ENCODE assay signal across 8 mouse cellular contexts in the genomic region with DNA sequence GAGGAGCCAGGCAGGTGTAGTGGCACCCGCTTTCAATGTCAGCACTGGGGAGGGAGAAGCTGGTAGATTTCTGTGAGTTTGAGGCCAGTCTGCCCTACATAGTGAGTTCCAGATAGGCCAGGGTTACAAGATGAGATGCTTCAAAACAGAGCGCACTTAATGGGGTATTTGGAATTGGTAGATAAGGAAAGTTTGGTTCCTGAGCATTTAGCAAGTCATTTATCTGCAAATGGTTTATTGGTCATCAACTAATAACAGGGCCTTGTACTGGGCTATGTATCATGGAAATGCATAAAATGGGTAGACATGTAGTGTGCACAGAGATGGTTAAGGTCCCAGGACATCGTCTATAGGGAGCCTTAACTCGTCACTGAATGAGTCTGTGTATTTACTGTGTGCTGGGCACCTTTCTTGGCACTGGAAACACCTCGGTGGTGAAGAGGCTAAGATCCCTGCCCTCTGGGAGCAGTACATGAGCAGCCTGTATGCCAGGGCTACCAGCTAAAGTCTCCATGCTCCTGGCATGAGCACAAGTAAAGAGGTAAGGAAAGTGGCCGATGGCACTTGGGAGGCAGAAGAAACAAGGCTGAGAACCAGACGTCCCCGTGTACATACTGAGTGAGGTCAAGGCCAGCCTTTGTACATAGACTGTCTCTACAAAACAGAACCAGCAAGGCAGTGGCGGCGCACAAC. TPM values are rescaled to one million over a fixed set of nuclear protein-coding genes. Genes with fewer than 3 reads are reported as not detected.
DNase-seq lines count a peak whose midpoint lies in the region; ATAC-seq and TF ChIP-seq lines count a peak whose summit lies in the region.

No protein-coding gene starts in this region.

- 90% methylated on average over 10 of the region's 10 CpGs for WGBS in kidney, embryonic 16.5 days
- WGBS in embryonic facial prominence, embryonic 12.5 days: 87% methylated on average over 10 of the region's 10 CpGs
- WGBS in hindbrain, postnatal 0 days: 86% methylated on average over 10 of the region's 10 CpGs
- 87% methylated on average over 10 of the region's 10 CpGs for WGBS in midbrain, postnatal 0 days

- peaks cover 38% of the 10 kb centered on the region for H3K36me3 ChIP-seq in kidney, embryonic 16.5 days (ENCODE audit: insufficient read depth, low read length)
- peaks cover 43% of the 10 kb centered on the region for H3K36me3 ChIP-seq in embryonic facial prominence, embryonic 12.5 days
- peaks cover 31% of the 10 kb centered on the region for H3K36me3 ChIP-seq in hindbrain, postnatal 0 days (ENCODE audit: insufficient read depth, low read length)
- H3K36me3 ChIP-seq in midbrain, postnatal 0 days (ENCODE audit: insufficient read depth, low read length): peaks cover 36% of the 10 kb centered on the region

- no peaks in the 10 kb centered on the region for H3K9me3 ChIP-seq in kidney, embryonic 16.5 days (ENCODE audit: low read length)
- H3K9me3 ChIP-seq in embryonic facial prominence, embryonic 12.5 days: no peaks in the 10 kb centered on the region
- no peaks in the 10 kb centered on the region for H3K9me3 ChIP-seq in hindbrain, postnatal 0 days (ENCODE audit: low read length)
- no peaks in the 10 kb centered on the region for H3K9me3 ChIP-seq in midbrain, postnatal 0 days (ENCODE audit: low read length)

- H3K9ac ChIP-seq in kidney, embryonic 16.5 days (replicated peaks; ENCODE audit: low read length): peak overlapping the region; percentile 71
- H3K9ac ChIP-seq in embryonic facial prominence, embryonic 12.5 days: peak overlapping the region; percentile 78
- peak overlapping the region; percentile 65; the same call in 1 of the 2 replicates for H3K9ac ChIP-seq in hindbrain, postnatal 0 days (replicated peaks; ENCODE audit: low read length)
- no peak overlapping the region for H3K9ac ChIP-seq in midbrain, postnatal 0 days (replicated peaks; ENCODE audit: low read length, poor library complexity, severe bottlenecking)

- no peaks in the 10 kb centered on the region for H3K27me3 ChIP-seq in kidney, embryonic 16.5 days (ENCODE audit: insufficient read depth, low read length)
- no peaks in the 10 kb centered on the region for H3K27me3 ChIP-seq in embryonic facial prominence, embryonic 12.5 days
- H3K27me3 ChIP-seq in hindbrain, postnatal 0 days (ENCODE audit: insufficient read depth, low read length): no peaks in the 10 kb centered on the region
- no peaks in the 10 kb centered on the region for H3K27me3 ChIP-seq in midbrain, postnatal 0 days (ENCODE audit: insufficient read depth, low read length)

- ATAC-seq in kidney, embryonic 16.5 days (ENCODE audit: low FRiP score, low TSS enrichment): no peak
- no peak for ATAC-seq in embryonic facial prominence, embryonic 12.5 days (ENCODE audit: insufficient number of reproducible peaks, insufficient read depth, low FRiP score, low TSS enrichment)
- no peak for ATAC-seq in hindbrain, postnatal 0 days
- ATAC-seq in midbrain, postnatal 0 days (ENCODE audit: low FRiP score): no peak

- peaks cover 26% of the 10 kb centered on the region for H3K4me1 ChIP-seq in kidney, embryonic 16.5 days (ENCODE audit: insufficient read depth, low read length)
- H3K4me1 ChIP-seq in embryonic facial prominence, embryonic 12.5 days: peaks cover 26% of the 10 kb centered on the region
- H3K4me1 ChIP-seq in hindbrain, postnatal 0 days (ENCODE audit: insufficient read depth, low read length): peaks cover 17% of the 10 kb centered on the region
- H3K4me1 ChIP-seq in midbrain, postnatal 0 days (ENCODE audit: insufficient read depth, low read length): peaks cover 10% of the 10 kb centered on the region

- H3K27ac ChIP-seq in kidney, embryonic 16.5 days (ENCODE audit: low read length): no peak overlapping the region
- H3K27ac ChIP-seq in embryonic facial prominence, embryonic 12.5 days: 0 out of 2 replicates have a peak overlapping the region, but pooled peaks have one; percentile 91
- H3K27ac ChIP-seq in hindbrain, postnatal 0 days: no peak overlapping the region
- no peak overlapping the region for H3K27ac ChIP-seq in midbrain, postnatal 0 days (ENCODE audit: low read depth, low read length)

- no peak for TF ChIP-seq CTCF in hindbrain, postnatal 0 days (IDR thresholded peaks at IDR 0.05; ENCODE audit: low read depth)
- no peak for TF ChIP-seq CTCF in midbrain, postnatal 0 days (IDR thresholded peaks at IDR 0.05)

- no peak for DNase-seq in kidney, adult 9 months
- DNase-seq in hindbrain, postnatal 0 days (ENCODE audit: low spot score): no peak
- no peak for DNase-seq in midbrain, postnatal 0 days (ENCODE audit: low spot score)
- no peak for DNase-seq in thymus, postnatal 0 days (ENCODE audit: low spot score)
- no peak for DNase-seq in layer of hippocampus, postnatal 14 days (ENCODE audit: low spot score in 2 of 2)
- no peak for DNase-seq in frontal cortex, postnatal 10 days (ENCODE audit: low spot score in 2 of 2)

- H3K4me3 ChIP-seq in kidney, embryonic 16.5 days (ENCODE audit: low read length): peak overlapping the region; percentile 63
- peak overlapping the region; percentile 72 for H3K4me3 ChIP-seq in embryonic facial prominence, embryonic 12.5 days
- peak overlapping the region; percentile 61; the same call in 1 of the 2 replicates for H3K4me3 ChIP-seq in hindbrain, postnatal 0 days (ENCODE audit: low read length)
- peak overlapping the region; percentile 75; the same call in 1 of the 2 replicates for H3K4me3 ChIP-seq in midbrain, postnatal 0 days (ENCODE audit: low read depth, low read length)

- H3K4me2 ChIP-seq in kidney, embryonic 16.5 days (replicated peaks; ENCODE audit: low read depth, low read length): peak overlapping the region; percentile 86
- H3K4me2 ChIP-seq in embryonic facial prominence, embryonic 12.5 days (replicated peaks): peak overlapping the region; percentile 87
- peak overlapping the region; percentile 78 for H3K4me2 ChIP-seq in hindbrain, postnatal 0 days (ENCODE audit: low read depth, low read length)
- peak overlapping the region; percentile 89 for H3K4me2 ChIP-seq in midbrain, postnatal 0 days (ENCODE audit: low read depth, low read length, poor library complexity, severe bottlenecking)

RNA-seq across cellular contexts. Expression of gene Zfp526, which starts 1.2 kb away (rescaled TPM):
- polyA plus RNA-seq in kidney, embryonic 16.5 days (2015; fragmentation: Nextera tagmentation; extraction: Ambion mirVana): 2.7 and 3.0 TPM in 2 replicates
- 2.9 and 3.0 TPM in 2 replicates for polyA plus RNA-seq in embryonic facial prominence, embryonic 12.5 days (2016; fragmentation: Nextera tagmentation; extraction: Ambion mirVana)
- total RNA-seq in hindbrain, postnatal 0 days (2014; rRNA removed): 9.6 and 10.1 TPM in 2 replicates
- 0.66 and 0.85 TPM in 2 replicates for polyA plus RNA-seq in hindbrain, postnatal 0 days (2015; fragmentation: Nextera tagmentation; extraction: Ambion mirVana)
- total RNA-seq in midbrain, postnatal 0 days (2014; rRNA removed): 8.1 and 9.5 TPM in 2 replicates
- 0.94 and 1.0 TPM in 2 replicates for polyA plus RNA-seq in midbrain, postnatal 0 days (2015; fragmentation: Nextera tagmentation; extraction: Ambion mirVana)
- polyA plus RNA-seq in thymus, postnatal 0 days (2015; fragmentation: Nextera tagmentation; extraction: Ambion mirVana): 2.7 and 3.1 TPM in 2 replicates
- 10 to 100 TPM in 1 of 2 experiments, 1 to 10 TPM in 1; 9.0 to 10.2 TPM for total RNA-seq in layer of hippocampus, postnatal 14 days (2021)

RNA-seq across cellular contexts. Expression of gene Dedd2, which starts 2.0 kb away (rescaled TPM):
- polyA plus RNA-seq in kidney, embryonic 16.5 days (2015; fragmentation: Nextera tagmentation; extraction: Ambion mirVana): 12.0 and 13.2 TPM in 2 replicates
- polyA plus RNA-seq in embryonic facial prominence, embryonic 12.5 days (2016; fragmentation: Nextera tagmentation; extraction: Ambion mirVana): 13.7 and 14.9 TPM in 2 replicates
- total RNA-seq in hindbrain, postnatal 0 days (2014; rRNA removed): 22.5 and 31.7 TPM in 2 replicates
- polyA plus RNA-seq in hindbrain, postnatal 0 days (2015; fragmentation: Nextera tagmentation; extraction: Ambion mirVana): 19.8 and 20.2 TPM in 2 replicates
- total RNA-seq in midbrain, postnatal 0 days (2014; rRNA removed): 25.9 and 27.8 TPM in 2 replicates
- polyA plus RNA-seq in midbrain, postnatal 0 days (2015; fragmentation: Nextera tagmentation; extraction: Ambion mirVana): 17.7 and 18.7 TPM in 2 replicates
- polyA plus RNA-seq in thymus, postnatal 0 days (2015; fragmentation: Nextera tagmentation; extraction: Ambion mirVana): 28.4 and 32.8 TPM in 2 replicates
- 10 to 100 TPM; 24.9 to 25.6 TPM for total RNA-seq in layer of hippocampus, postnatal 14 days (2021)

RNA-seq across cellular contexts. Expression of gene Gsk3a, which starts 15.2 kb away (rescaled TPM):
- 9.0 and 9.9 TPM in 2 replicates for polyA plus RNA-seq in kidney, embryonic 16.5 days (2015; fragmentation: Nextera tagmentation; extraction: Ambion mirVana)
- 15.9 and 17.4 TPM in 2 replicates for polyA plus RNA-seq in embryonic facial prominence, embryonic 12.5 days (2016; fragmentation: Nextera tagmentation; extraction: Ambion mirVana)
- total RNA-seq in hindbrain, postnatal 0 days (2014; rRNA removed): 151 and 160 TPM in 2 replicates
- 17.5 and 19.8 TPM in 2 replicates for polyA plus RNA-seq in hindbrain, postnatal 0 days (2015; fragmentation: Nextera tagmentation; extraction: Ambion mirVana)
- 155 and 169 TPM in 2 replicates for total RNA-seq in midbrain, postnatal 0 days (2014; rRNA removed)
- 20.3 and 20.6 TPM in 2 replicates for polyA plus RNA-seq in midbrain, postnatal 0 days (2015; fragmentation: Nextera tagmentation; extraction: Ambion mirVana)
- 16.7 and 17.5 TPM in 2 replicates for polyA plus RNA-seq in thymus, postnatal 0 days (2015; fragmentation: Nextera tagmentation; extraction: Ambion mirVana)
- 100 to 1,000 TPM; 184 to 190 TPM for total RNA-seq in layer of hippocampus, postnatal 14 days (2021)

RNA-seq across cellular contexts. Expression of gene Erf, which starts 28.1 kb away (rescaled TPM):
- polyA plus RNA-seq in kidney, embryonic 16.5 days (2015; fragmentation: Nextera tagmentation; extraction: Ambion mirVana): 12.5 and 15.2 TPM in 2 replicates
- polyA plus RNA-seq in embryonic facial prominence, embryonic 12.5 days (2016; fragmentation: Nextera tagmentation; extraction: Ambion mirVana): 20.0 and 20.8 TPM in 2 replicates
- 19.0 and 20.8 TPM in 2 replicates for total RNA-seq in hindbrain, postnatal 0 days (2014; rRNA removed)
- polyA plus RNA-seq in hindbrain, postnatal 0 days (2015; fragmentation: Nextera tagmentation; extraction: Ambion mirVana): 3.0 and 3.7 TPM in 2 replicates
- total RNA-seq in midbrain, postnatal 0 days (2014; rRNA removed): 15.8 TPM in 2 replicates
- polyA plus RNA-seq in midbrain, postnatal 0 days (2015; fragmentation: Nextera tagmentation; extraction: Ambion mirVana): 2.2 and 3.0 TPM in 2 replicates
- 4.5 and 6.4 TPM in 2 replicates for polyA plus RNA-seq in thymus, postnatal 0 days (2015; fragmentation: Nextera tagmentation; extraction: Ambion mirVana)
- 10 to 100 TPM; 41.0 to 47.2 TPM for total RNA-seq in layer of hippocampus, postnatal 14 days (2021)

RNA-seq across cellular contexts. Expression of gene Pou2f2, which starts 42.9 kb away (rescaled TPM):
- 0.40 and 0.99 TPM in 2 replicates for polyA plus RNA-seq in kidney, embryonic 16.5 days (2015; fragmentation: Nextera tagmentation; extraction: Ambion mirVana)
- polyA plus RNA-seq in embryonic facial prominence, embryonic 12.5 days (2016; fragmentation: Nextera tagmentation; extraction: Ambion mirVana): 2.3 and 3.2 TPM in 2 replicates
- total RNA-seq in hindbrain, postnatal 0 days (2014; rRNA removed): 3.9 and 4.7 TPM in 2 replicates
- polyA plus RNA-seq in hindbrain, postnatal 0 days (2015; fragmentation: Nextera tagmentation; extraction: Ambion mirVana): 14.4 and 20.2 TPM in 2 replicates
- 7.6 and 9.0 TPM in 2 replicates for total RNA-seq in midbrain, postnatal 0 days (2014; rRNA removed)
- polyA plus RNA-seq in midbrain, postnatal 0 days (2015; fragmentation: Nextera tagmentation; extraction: Ambion mirVana): 28.9 and 35.9 TPM in 2 replicates
- polyA plus RNA-seq in thymus, postnatal 0 days (2015; fragmentation: Nextera tagmentation; extraction: Ambion mirVana): 1.5 and 1.9 TPM in 2 replicates
- 10 to 100 TPM; 10.1 to 11.4 TPM for total RNA-seq in layer of hippocampus, postnatal 14 days (2021)
